Mouse (Mus musculus) skeletal muscle tissue, adult 2 months (tissue): ENCODE measurements at regions not wholly inside any gene's neighbourhood (a gene's known extent, or its start where the extent isn't known, plus 50 kb on each side); places are given as distances from the start of the nearest gene placed in this dataset.
"Not testable (repeated sequence)": the region's sequence is repeated elsewhere in the genome, so short reads cannot be mapped to it uniquely, and the experiment has no call there.

Experiments
- DNase-seq: peaks from one replicate; pipeline ENCODE4 v3.0.0-alpha.2; 2012; ENCODE audit warnings: low read depth, low spot score

- peak; percentile 9 for DNase-seq
These were observed 153.7 kb downstream of the Car8 start for GRCm38 (mm10) chr4:8084954-8085639.

- no peak for DNase-seq
These were observed 159.5 kb downstream of the Car8 start for GRCm38 (mm10) chr4:8079349-8079748.

- no peak for DNase-seq
These were observed 165.8 kb downstream of the Car8 start for GRCm38 (mm10) chr4:8072989-8073573.

- not testable (repeated sequence) for DNase-seq
These were observed 168.1 kb downstream of the Car8 start for GRCm38 (mm10) chr4:8070693-8071092.

GRCm38 (mm10) chr4:8068086-8068485 lies 170.8 kb downstream of the Car8 start:
- DNase-seq, result no peak

GRCm38 (mm10) chr4:8041776-8042175 lies 197.1 kb downstream of the Car8 start:
- no peak for DNase-seq

GRCm38 (mm10) chr4:8037863-8038262 lies 201.0 kb downstream of the Car8 start:
- no peak for DNase-seq

GRCm38 (mm10) chr4:8033402-8033801 lies 205.4 kb downstream of the Car8 start:
- DNase-seq, result not testable (repeated sequence)

GRCm38 (mm10) chr4:8005155-8005554 lies 233.7 kb downstream of the Car8 start:
- DNase-seq, result peak; percentile 3

- no peak for DNase-seq
These were observed 241.3 kb downstream of the Car8 start for GRCm38 (mm10) chr4:7997575-7997953.

GRCm38 (mm10) chr4:7996923-7997574 lies 241.8 kb downstream of the Car8 start:
- DNase-seq, result no peak

- no peak for DNase-seq
These were observed 245.9 kb downstream of the Car8 start for GRCm38 (mm10) chr4:7992944-7993343.

GRCm38 (mm10) chr4:7987781-7988180 lies 251.1 kb downstream of the Car8 start:
- DNase-seq, result no peak

- no peak for DNase-seq
These were observed 251.5 kb downstream of the Car8 start for GRCm38 (mm10) chr4:7987346-7987745.

- no peak for DNase-seq
These were observed 254.0 kb downstream of the Car8 start for GRCm38 (mm10) chr4:7984814-7985213.

GRCm38 (mm10) chr4:7979772-7980351 lies 259.0 kb downstream of the Car8 start:
- no peak for DNase-seq

GRCm38 (mm10) chr4:7977661-7978444 lies 261.0 kb downstream of the Car8 start:
- no peak for DNase-seq

GRCm38 (mm10) chr4:7970272-7970671 lies 268.6 kb downstream of the Car8 start:
- no peak for DNase-seq

GRCm38 (mm10) chr4:7965663-7966062 lies 273.2 kb downstream of the Car8 start:
- no peak for DNase-seq

GRCm38 (mm10) chr4:7961521-7962172 lies 277.2 kb downstream of the Car8 start:
- no peak for DNase-seq

- no peak for DNase-seq
These were observed 278.5 kb downstream of the Car8 start for GRCm38 (mm10) chr4:7960335-7960734.
